ENCODE assay signal across 8 mouse cellular contexts in genomic region chr17:83077737-83078600, GRCm38 (mm10).
DNase-seq lines count a peak whose midpoint lies in the region; ATAC-seq lines count a peak whose summit lies in the region.

No protein-coding gene starts in this region.

- no peaks in the 10 kb centered on the region for H3K9me3 ChIP-seq in embryonic facial prominence, embryonic 12.5 days
- no peaks in the 10 kb centered on the region for H3K9me3 ChIP-seq in limb, embryonic 15.5 days

- H3K27me3 ChIP-seq in embryonic facial prominence, embryonic 12.5 days, result peaks cover 14% of the 10 kb centered on the region
- peaks cover 6% of the 10 kb centered on the region; the same call in 1 of the 2 replicates for H3K27me3 ChIP-seq in limb, embryonic 15.5 days

- H3K36me3 ChIP-seq in embryonic facial prominence, embryonic 12.5 days, result no peaks in the 10 kb centered on the region
- no peaks in the 10 kb centered on the region for H3K36me3 ChIP-seq in limb, embryonic 15.5 days

- no peak for ATAC-seq in embryonic facial prominence, embryonic 12.5 days (ENCODE audit: insufficient number of reproducible peaks, insufficient read depth, low FRiP score, low TSS enrichment)
- ATAC-seq in limb, embryonic 15.5 days (ENCODE audit: insufficient number of reproducible peaks, low FRiP score, low TSS enrichment, low read depth), result no peak

- peaks cover 42% of the 10 kb centered on the region for H3K4me1 ChIP-seq in embryonic facial prominence, embryonic 12.5 days
- peaks cover 31% of the 10 kb centered on the region for H3K4me1 ChIP-seq in limb, embryonic 15.5 days

- peak overlapping the region; percentile 3; the same call in 1 of the 2 replicates for H3K4me2 ChIP-seq in embryonic facial prominence, embryonic 12.5 days (replicated peaks)
- H3K4me2 ChIP-seq in limb, embryonic 15.5 days, result no peak overlapping the region; the same call in 1 of the 2 replicates

- H3K9ac ChIP-seq in embryonic facial prominence, embryonic 12.5 days, result no peak overlapping the region
- H3K9ac ChIP-seq in limb, embryonic 15.5 days, result no peak overlapping the region

- H3K4me3 ChIP-seq in embryonic facial prominence, embryonic 12.5 days, result no peak overlapping the region
- H3K4me3 ChIP-seq in limb, embryonic 15.5 days, result no peak overlapping the region

- 39% methylated on average over 17 of the region's 17 CpGs for WGBS in embryonic facial prominence, embryonic 12.5 days
- 54% methylated on average over 17 of the region's 17 CpGs for WGBS in limb, embryonic 15.5 days

- H3K27ac ChIP-seq in embryonic facial prominence, embryonic 12.5 days, result peak overlapping the region; percentile 70
- peak overlapping the region; percentile 18; the same call in 1 of the 2 replicates for H3K27ac ChIP-seq in limb, embryonic 15.5 days

- peak; percentile 25 for DNase-seq in kidney, postnatal 14 days
- no peak for DNase-seq in kidney, adult 9 months
- peak; percentile 49 for DNase-seq in retina, postnatal 1 day
- no peak for DNase-seq in right cerebral cortex, postnatal 4 days
- no peak for DNase-seq in urinary bladder, adult 2 months (ENCODE audit: low spot score)
- DNase-seq in natural killer cell, adult 2 months (ENCODE audit: low spot score in 2 of 2), result no peak

Comparison
In these comparisons a context has a peak if more than half of its experiments do, and no peak if none do; other contexts are left out.
1. DNase-seq: peak in kidney, postnatal 14 days (single experiment) and retina, postnatal 1 day (single experiment); none in kidney, adult 9 months (single experiment), right cerebral cortex, postnatal 4 days (single experiment), urinary bladder, adult 2 months (single experiment) and natural killer cell, adult 2 months (0 of 2).